Mouse (Mus musculus): Measurements from ENCODE around the gene Akr1e1. TPM values are rescaled to one million over a fixed set of nuclear protein-coding genes. Genes with fewer than 3 reads are reported as not detected.

The Akr1e1 gene
- polyA plus RNA-seq, 1 experiment: 21.1 TPM

DNA sequence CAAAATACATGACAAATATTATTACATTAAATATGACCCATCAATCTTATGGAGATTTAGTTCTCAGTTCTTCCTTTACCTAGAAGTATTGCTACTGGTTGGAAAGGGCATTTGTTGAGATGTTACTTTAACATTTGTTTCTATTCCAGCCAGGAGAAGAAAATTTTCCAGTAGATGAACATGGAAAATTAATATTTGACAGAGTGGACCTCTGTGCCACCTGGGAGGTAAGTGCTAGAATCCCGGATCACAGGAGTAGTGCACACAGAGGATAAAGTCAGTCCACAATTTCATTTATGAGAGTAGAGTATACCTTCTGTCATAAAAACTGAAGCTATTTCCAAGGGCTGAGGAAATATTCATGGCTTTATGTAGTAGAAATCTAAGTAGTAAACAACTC lies 32.1 kb downstream of the Akr1e1 start:
- Histone ChIP-seq H3K4me3 (replicated peaks; ENCODE audit: insufficient read depth, low read depth, low read length) (no peak overlapping the region), H3K27me3 (ENCODE audit: control insufficient read depth, insufficient read depth, low read length) (no peaks in the 10 kb centered on the region), H3K27ac (ENCODE audit: insufficient read depth, low read length) (no peak overlapping the region), H3K4me1 (ENCODE audit: control insufficient read depth, insufficient read depth, low read length) (no peaks in the 10 kb centered on the region)
- WGBS: 78% methylated on average over 1 of the region's 1 CpGs
- TF ChIP-seq POLR2A (IDR thresholded peaks at IDR 0.05; ENCODE audit: borderline replicate concordance, insufficient read depth, low read length): no peak
- TF ChIP-seq CTCF (IDR thresholded peaks at IDR 0.05; ENCODE audit: borderline replicate concordance, insufficient read depth, low read depth, low read length): no peak
- no peak for DNase-seq

- no peak for DNase-seq
- H3K4me3 ChIP-seq (replicated peaks; ENCODE audit: insufficient read depth, low read depth, low read length): no peak within 1 kb of the TSS
- TF ChIP-seq POLR2A (IDR thresholded peaks at IDR 0.05; ENCODE audit: borderline replicate concordance, insufficient read depth, low read length) (no peak), CTCF (IDR thresholded peaks at IDR 0.05; ENCODE audit: borderline replicate concordance, insufficient read depth, low read depth, low read length) (no peak)
- no peaks in the 10 kb centered on the region for H3K4me1 ChIP-seq (ENCODE audit: control insufficient read depth, insufficient read depth, low read length)
- WGBS: 70% methylated on average over 1 of the region's 1 CpGs
- H3K27ac ChIP-seq (ENCODE audit: insufficient read depth, low read length): no peak within 1 kb of the TSS
- no peaks in the 10 kb centered on the region for H3K27me3 ChIP-seq (ENCODE audit: control insufficient read depth, insufficient read depth, low read length)
These were observed 35.1 kb downstream of the Akr1e1 start, which contains the start of gene Akr1c21 for GRCm38 (mm10) chr13:4573871-4574270. Gene Akr1c21 (plus strand): TSS chr13:4574075.

DNA sequence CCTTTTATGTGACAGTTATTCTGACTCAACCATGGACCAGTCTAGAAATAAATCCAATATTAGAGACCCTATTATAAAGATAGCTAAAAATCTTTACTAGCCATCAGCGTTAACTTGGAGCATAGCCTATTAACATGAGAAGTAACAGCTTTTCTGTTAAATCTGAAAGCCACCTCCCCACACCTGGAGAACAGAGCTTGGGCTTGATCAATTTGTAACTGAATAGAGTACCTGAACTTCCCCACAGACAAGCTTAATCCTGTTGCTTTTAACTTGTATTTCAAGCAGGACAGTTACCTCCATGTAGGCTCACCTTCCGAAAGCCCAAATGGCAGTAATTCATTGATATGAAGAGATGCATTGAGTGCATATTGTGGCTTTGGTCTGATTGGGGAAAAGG lies 43.0 kb downstream of the Akr1e1 start:
- 81% methylated on average over 2 of the region's 2 CpGs for WGBS
- TF ChIP-seq CTCF (IDR thresholded peaks at IDR 0.05; ENCODE audit: borderline replicate concordance, insufficient read depth, low read depth, low read length) (no peak), POLR2A (IDR thresholded peaks at IDR 0.05; ENCODE audit: borderline replicate concordance, insufficient read depth, low read length) (no peak)

DNA sequence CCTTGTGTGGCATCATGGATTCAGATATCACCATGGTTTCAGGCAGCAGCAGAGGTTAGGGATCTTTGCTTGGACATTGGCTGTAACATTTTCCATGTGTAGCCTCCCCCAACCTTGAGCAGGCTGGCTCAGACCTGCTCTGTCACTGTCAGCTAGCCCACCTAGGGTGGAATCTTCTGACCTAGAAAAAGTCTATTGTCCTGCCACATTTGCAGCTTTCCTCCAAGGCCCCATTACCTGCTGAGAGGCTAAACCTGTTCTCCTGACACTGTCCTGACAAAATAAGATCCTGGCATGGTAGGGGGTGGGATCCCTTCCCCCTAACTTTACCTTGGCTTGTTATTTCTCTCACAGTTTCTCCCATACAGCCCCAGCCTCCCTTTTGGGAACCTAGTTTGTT lies 48.5 kb downstream of the Akr1e1 start:
- Histone ChIP-seq H3K4me1 (ENCODE audit: control insufficient read depth, insufficient read depth, low read length) (no peaks in the 10 kb centered on the region), H3K27me3 (ENCODE audit: control insufficient read depth, insufficient read depth, low read length) (no peaks in the 10 kb centered on the region), H3K4me3 (replicated peaks; ENCODE audit: insufficient read depth, low read depth, low read length) (no peak overlapping the region), H3K27ac (ENCODE audit: insufficient read depth, low read length) (no peak overlapping the region)
- no peak for TF ChIP-seq CTCF (IDR thresholded peaks at IDR 0.05; ENCODE audit: borderline replicate concordance, insufficient read depth, low read depth, low read length)
- no peak for TF ChIP-seq POLR2A (IDR thresholded peaks at IDR 0.05; ENCODE audit: borderline replicate concordance, insufficient read depth, low read length)
- no peak for DNase-seq

More for the DNA sequence above, 43.0 kb downstream of the Akr1e1 start:
- no peak overlapping the region for H3K27ac ChIP-seq (ENCODE audit: insufficient read depth, low read length)
- H3K4me1 ChIP-seq (ENCODE audit: control insufficient read depth, insufficient read depth, low read length): no peaks in the 10 kb centered on the region
- H3K4me3 ChIP-seq (replicated peaks; ENCODE audit: insufficient read depth, low read depth, low read length): no peak overlapping the region
- no peaks in the 10 kb centered on the region for H3K27me3 ChIP-seq (ENCODE audit: control insufficient read depth, insufficient read depth, low read length)
- no peak for DNase-seq

DNA sequence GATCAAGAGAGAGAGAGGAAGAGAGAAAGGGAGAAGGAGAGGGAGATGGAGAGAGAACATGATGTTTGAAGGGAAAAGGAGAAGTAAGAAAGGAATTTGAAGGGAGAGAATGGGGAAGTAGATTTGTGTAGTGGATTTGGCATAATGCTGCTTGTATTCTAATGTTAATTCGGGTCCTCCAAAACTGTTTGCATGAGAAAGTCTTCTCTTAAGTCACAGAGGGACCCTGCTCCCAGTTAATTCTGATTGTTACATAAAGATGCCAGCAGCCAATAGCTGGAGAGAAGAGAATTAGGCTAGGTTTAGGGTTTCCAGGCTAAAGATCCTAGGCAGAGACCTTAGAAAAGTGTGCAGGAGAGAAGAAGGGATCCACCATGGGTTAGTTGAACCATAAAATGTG lies 49.8 kb downstream of the Akr1e1 start:
- no peak overlapping the region for H3K4me3 ChIP-seq (replicated peaks; ENCODE audit: insufficient read depth, low read depth, low read length)
- no peak overlapping the region for H3K27ac ChIP-seq (ENCODE audit: insufficient read depth, low read length)
- WGBS: 79% methylated on average over 1 of the region's 1 CpGs
- DNase-seq: no peak
- no peak for TF ChIP-seq CTCF (IDR thresholded peaks at IDR 0.05; ENCODE audit: borderline replicate concordance, insufficient read depth, low read depth, low read length)
- no peak for TF ChIP-seq POLR2A (IDR thresholded peaks at IDR 0.05; ENCODE audit: borderline replicate concordance, insufficient read depth, low read length)
- H3K4me1 ChIP-seq (ENCODE audit: control insufficient read depth, insufficient read depth, low read length): no peaks in the 10 kb centered on the region
- no peaks in the 10 kb centered on the region for H3K27me3 ChIP-seq (ENCODE audit: control insufficient read depth, insufficient read depth, low read length)

Other genes starting within 250 kb of the Akr1e1 start
- gene Akr1c6, start 174.9 kb downstream of the Akr1e1 start, polyA plus RNA-seq (2012; rRNA removed): not detected in 2 replicates
- not detected in 2 replicates for gene Akr1c20, start 85.8 kb downstream of the Akr1e1 start, polyA plus RNA-seq (2012; rRNA removed)
- not detected in 2 replicates for gene Akr1c21, start 35.1 kb downstream of the Akr1e1 start, polyA plus RNA-seq (2012; rRNA removed)